Mouse (Mus musculus): Measurements from ENCODE around the gene Pde11a. TPM values are rescaled to one million over a fixed set of nuclear protein-coding genes. Genes with fewer than 3 reads are reported as not detected.
"Not testable (repeated sequence)": the region's sequence is repeated elsewhere in the genome, so short reads cannot be mapped to it uniquely, and the experiment has no call there.

Pde11a gene
- polyA plus RNA-seq, 1 experiment from 2014 or later: 0.16 TPM

- peaks cover 43% of the 10 kb centered on the region for H3K4me1 ChIP-seq
- no peaks in the 10 kb centered on the region for H3K36me3 ChIP-seq (replicated peaks)
- H3K27ac ChIP-seq: peak overlapping the region; percentile 71
- H3K4me3 ChIP-seq: no peak overlapping the region
- peak; percentile 69 for DNase-seq (ENCODE audit: extremely low spot score, low spot score)
- WGBS: 7% methylated on average over 2 of the region's 2 CpGs
- H3K27me3 ChIP-seq (ENCODE audit: poor library complexity, severe bottlenecking): no peaks in the 10 kb centered on the region
- H3K9me3 ChIP-seq: 0 out of 2 replicates have a peak, but pooled peaks cover 4% of the 10 kb centered on the region
Measured at GRCm38 (mm10) chr2:75985124-75985523, 353.4 kb downstream of the Pde11a start.

GRCm38 (mm10) chr2:75983847-75984246 is 354.7 kb downstream of the Pde11a start:
- Histone ChIP-seq H3K4me1 (peaks cover 34% of the 10 kb centered on the region), H3K9me3 (0 out of 2 replicates have a peak, but pooled peaks cover 4% of the 10 kb centered on the region), H3K4me3 (no peak overlapping the region), H3K36me3 (replicated peaks) (no peaks in the 10 kb centered on the region; the same call in 1 of the 2 replicates), H3K27ac (no peak overlapping the region), H3K27me3 (ENCODE audit: poor library complexity, severe bottlenecking) (no peaks in the 10 kb centered on the region)
- 91% methylated on average over 3 of the region's 3 CpGs for WGBS
- no peak for DNase-seq (ENCODE audit: extremely low spot score, low spot score)

DNA sequence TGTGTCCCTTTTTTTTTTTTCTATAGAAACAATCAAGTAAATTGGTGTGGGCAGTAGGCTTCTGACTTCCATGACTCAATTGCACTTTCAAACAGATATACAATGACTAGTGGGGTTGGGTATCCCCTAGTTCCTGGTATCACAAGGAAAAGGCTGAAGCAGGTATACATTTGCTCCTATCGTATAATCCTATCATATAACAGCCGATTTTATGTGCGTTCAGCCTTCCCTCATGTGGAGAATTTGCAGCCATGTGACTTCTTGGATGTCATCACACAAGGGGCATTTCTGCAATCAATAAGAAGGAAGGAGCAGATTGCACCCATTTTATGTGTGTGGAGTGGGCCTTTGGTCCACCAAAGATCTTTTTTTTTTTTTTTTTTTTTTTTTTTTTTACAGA is 355.5 kb downstream of the Pde11a start:
- Histone ChIP-seq H3K36me3 (replicated peaks) (no peaks in the 10 kb centered on the region; the same call in 1 of the 2 replicates), H3K27ac (no peak overlapping the region), H3K9me3 (0 out of 2 replicates have a peak, but pooled peaks cover 4% of the 10 kb centered on the region), H3K4me1 (peaks cover 26% of the 10 kb centered on the region), H3K4me3 (no peak overlapping the region), H3K27me3 (ENCODE audit: poor library complexity, severe bottlenecking) (no peaks in the 10 kb centered on the region)
- 96% methylated on average over 3 of the region's 3 CpGs for WGBS
- DNase-seq (ENCODE audit: extremely low spot score, low spot score): no peak

- no peaks in the 10 kb centered on the region for H3K27me3 ChIP-seq (ENCODE audit: poor library complexity, severe bottlenecking)
- H3K36me3 ChIP-seq (replicated peaks): no peaks in the 10 kb centered on the region; the same call in 1 of the 2 replicates
- 95% methylated on average over 4 of the region's 4 CpGs for WGBS
- 0 out of 2 replicates have a peak, but pooled peaks cover 4% of the 10 kb centered on the region for H3K9me3 ChIP-seq
- H3K27ac ChIP-seq: no peak overlapping the region
- peaks cover 21% of the 10 kb centered on the region for H3K4me1 ChIP-seq
- DNase-seq (ENCODE audit: extremely low spot score, low spot score): no peak
- H3K4me3 ChIP-seq: no peak overlapping the region
Measured at GRCm38 (mm10) chr2:75982626-75983025, 355.9 kb downstream of the Pde11a start.

- H3K4me3 ChIP-seq: peak within 1 kb of the TSS; percentile 55
- 5% methylated on average over 34 of the region's 34 CpGs for WGBS
- peak; percentile 82 for DNase-seq (ENCODE audit: extremely low spot score, low spot score)
- H3K27me3 ChIP-seq (ENCODE audit: poor library complexity, severe bottlenecking); H3K36me3 ChIP-seq (replicated peaks); H3K9me3 ChIP-seq: not testable (repeated sequence)
- peak within 1 kb of the TSS; percentile 90 for H3K27ac ChIP-seq
- H3K4me1 ChIP-seq: peaks cover 19% of the 10 kb centered on the region
Measured at GRCm38 (mm10) chr2:75981440-75982081, 357.0 kb downstream of the Pde11a start, which contains the start of gene Ttc30a1. TSS of gene Ttc30a1 (minus strand) at chr2:75981967.

- not testable (repeated sequence) for DNase-seq (ENCODE audit: extremely low spot score, low spot score); H3K27me3 ChIP-seq (ENCODE audit: poor library complexity, severe bottlenecking); H3K9me3 ChIP-seq; H3K36me3 ChIP-seq (replicated peaks)
- WGBS: 96% methylated on average over 13 of the region's 13 CpGs
- H3K27ac ChIP-seq: peak overlapping the region; percentile 90; the same call in 1 of the 2 replicates
- H3K4me1 ChIP-seq: peaks cover 16% of the 10 kb centered on the region
- H3K4me3 ChIP-seq: peak overlapping the region; percentile 55
Measured at GRCm38 (mm10) chr2:75980933-75981439, 357.6 kb downstream of the Pde11a start.

DNA sequence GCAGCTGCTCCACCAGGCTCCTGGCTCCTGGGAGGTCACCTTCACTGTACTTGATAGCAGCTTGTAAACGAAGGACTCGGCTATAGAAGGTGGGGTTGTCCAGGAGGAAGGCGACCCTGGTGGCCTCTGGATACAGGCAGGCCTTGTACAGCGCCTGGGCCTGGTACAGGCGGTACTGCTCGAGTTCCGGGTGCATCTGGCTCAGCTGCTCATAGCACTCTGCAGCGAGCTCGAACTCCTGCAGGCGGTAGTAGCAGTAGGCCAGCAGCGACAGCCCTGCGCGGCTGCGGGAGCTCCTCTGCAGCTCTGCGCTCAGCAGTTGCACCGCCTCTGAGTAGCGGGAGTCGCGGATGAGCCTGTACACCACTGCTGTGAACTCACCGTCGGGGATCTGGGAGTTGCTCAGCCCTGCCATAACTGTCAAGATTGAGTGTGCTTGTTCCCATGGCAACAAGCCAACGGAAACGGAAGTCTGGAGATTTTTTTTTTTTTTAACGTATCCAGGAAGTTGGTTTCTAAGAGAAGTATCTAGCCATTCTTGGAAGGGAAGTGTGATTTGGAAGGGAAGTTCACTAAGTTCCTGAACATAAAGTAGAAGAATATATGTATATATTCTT is 360.7 kb downstream of the Pde11a start, which contains the start of gene Ttc30a2:
Ttc30a2 (minus strand) TSS at position 419 of the 617 bp plus-strand sequence.
- H3K4me3 ChIP-seq; DNase-seq (ENCODE audit: extremely low spot score, low spot score): not testable (repeated sequence)

GRCm38 (mm10) chr2:75976070-75976469 is 362.5 kb downstream of the Pde11a start:
- not testable (repeated sequence) for H3K27ac ChIP-seq; H3K36me3 ChIP-seq (replicated peaks); H3K4me1 ChIP-seq; H3K27me3 ChIP-seq (ENCODE audit: poor library complexity, severe bottlenecking); H3K4me3 ChIP-seq; DNase-seq (ENCODE audit: extremely low spot score, low spot score); H3K9me3 ChIP-seq
- 91% methylated on average over 2 of the region's 2 CpGs for WGBS

More for the DNA sequence above, 360.7 kb downstream of the Pde11a start, which contains the start of gene Ttc30a2:
- H3K27ac ChIP-seq; H3K27me3 ChIP-seq (ENCODE audit: poor library complexity, severe bottlenecking); H3K9me3 ChIP-seq; H3K36me3 ChIP-seq (replicated peaks); H3K4me1 ChIP-seq: not testable (repeated sequence)
- WGBS: 26% methylated on average over 24 of the region's 24 CpGs

DNA sequence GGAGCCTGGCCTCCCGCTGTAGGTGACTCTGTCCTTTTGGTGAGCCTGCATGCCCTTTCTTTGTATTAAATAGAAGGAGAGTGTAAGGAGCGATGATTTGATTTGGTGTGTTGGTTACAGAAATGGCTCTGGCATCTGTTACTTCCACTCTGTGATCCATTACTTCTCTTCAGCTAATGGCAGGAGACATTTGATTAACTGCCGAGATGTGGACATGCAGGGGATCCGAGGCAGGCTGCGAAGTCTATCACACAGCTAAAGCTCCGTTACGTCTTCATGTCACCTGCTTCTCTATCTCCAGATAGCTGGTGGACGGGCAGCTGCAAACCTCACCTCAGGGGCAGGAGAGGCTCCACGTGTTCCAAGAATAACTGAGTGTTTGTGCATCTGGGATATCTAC is 364.4 kb downstream of the Pde11a start:
- H3K9me3 ChIP-seq: no peaks in the 10 kb centered on the region
- H3K27me3 ChIP-seq (ENCODE audit: poor library complexity, severe bottlenecking): no peaks in the 10 kb centered on the region
- WGBS: 83% methylated on average over 9 of the region's 9 CpGs
- no peak overlapping the region for H3K27ac ChIP-seq
- no peaks in the 10 kb centered on the region for H3K4me1 ChIP-seq
- no peak overlapping the region for H3K4me3 ChIP-seq
- no peak for DNase-seq (ENCODE audit: extremely low spot score, low spot score)
- H3K36me3 ChIP-seq (replicated peaks): no peaks in the 10 kb centered on the region

DNA sequence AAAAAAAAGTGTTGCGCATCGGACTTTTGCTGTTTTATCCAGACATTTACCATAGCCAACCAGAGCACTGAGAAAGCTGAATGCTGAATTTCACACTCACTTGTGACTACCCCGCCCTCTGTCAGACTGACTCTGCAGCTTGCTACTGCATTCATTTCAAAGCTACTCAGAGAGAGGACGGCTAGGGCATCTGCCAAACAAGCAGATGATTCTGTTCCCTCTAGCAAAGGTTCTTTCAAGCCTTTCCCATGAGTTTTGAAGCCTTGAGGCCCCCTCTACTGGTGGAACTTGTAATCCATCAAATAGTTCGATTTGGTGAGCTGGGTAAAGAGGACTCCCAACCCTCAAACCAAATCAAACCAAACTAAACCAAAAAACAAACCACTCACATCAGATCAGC is 373.6 kb downstream of the Pde11a start:
- H3K27me3 ChIP-seq (ENCODE audit: poor library complexity, severe bottlenecking): peaks cover 21% of the 10 kb centered on the region; the same call in 1 of the 2 replicates
- H3K27ac ChIP-seq: peak overlapping the region; percentile 40; the same call in 1 of the 2 replicates
- DNase-seq (ENCODE audit: extremely low spot score, low spot score): peak; percentile 46
- no peaks in the 10 kb centered on the region for H3K36me3 ChIP-seq (replicated peaks)
- H3K9me3 ChIP-seq: no peaks in the 10 kb centered on the region
- peaks cover 42% of the 10 kb centered on the region for H3K4me1 ChIP-seq
- WGBS: 31% methylated on average over 5 of the region's 5 CpGs
- H3K4me3 ChIP-seq: peak overlapping the region; percentile 32

GRCm38 (mm10) chr2:75964512-75964911 is 374.1 kb downstream of the Pde11a start:
- Histone ChIP-seq H3K36me3 (replicated peaks) (no peaks in the 10 kb centered on the region), H3K4me3 (peak overlapping the region; percentile 32), H3K9me3 (no peaks in the 10 kb centered on the region), H3K27ac (peak overlapping the region; percentile 40; the same call in 1 of the 2 replicates), H3K4me1 (peaks cover 46% of the 10 kb centered on the region), H3K27me3 (ENCODE audit: poor library complexity, severe bottlenecking) (peaks cover 21% of the 10 kb centered on the region; the same call in 1 of the 2 replicates)
- peak; percentile 64 for DNase-seq (ENCODE audit: extremely low spot score, low spot score)
- WGBS: 21% methylated on average over 14 of the region's 14 CpGs

DNA sequence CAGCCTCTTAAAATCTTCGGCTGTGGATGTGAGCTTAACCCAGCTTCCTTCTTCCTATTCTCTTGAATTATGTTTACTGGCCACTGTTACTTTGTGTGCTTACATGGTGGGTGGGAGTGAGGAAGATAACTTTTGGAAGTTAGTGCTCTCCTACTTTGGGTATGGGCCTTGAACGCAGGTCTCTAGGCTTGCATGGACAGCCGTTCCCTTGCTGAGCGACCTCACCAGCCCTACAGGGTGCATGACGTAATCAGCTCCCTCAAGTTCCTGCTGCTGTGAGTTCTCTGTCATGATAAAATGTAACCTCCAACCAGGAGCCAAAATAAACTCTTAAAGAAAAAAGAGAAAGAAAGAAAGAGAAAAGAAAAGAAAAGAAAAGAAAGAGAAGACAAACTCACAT is 374.5 kb downstream of the Pde11a start:
- H3K4me1 ChIP-seq: peaks cover 51% of the 10 kb centered on the region

More for the DNA sequence above, 374.5 kb downstream of the Pde11a start:
- Histone ChIP-seq H3K27ac (peak overlapping the region; percentile 40; the same call in 1 of the 2 replicates), H3K9me3 (no peaks in the 10 kb centered on the region), H3K27me3 (ENCODE audit: poor library complexity, severe bottlenecking) (peaks cover 21% of the 10 kb centered on the region; the same call in 1 of the 2 replicates), H3K36me3 (replicated peaks) (no peaks in the 10 kb centered on the region), H3K4me3 (0 out of 2 replicates have a peak overlapping the region, but pooled peaks have one; percentile 32)
- DNase-seq (ENCODE audit: extremely low spot score, low spot score): no peak
- WGBS: 70% methylated on average over 5 of the region's 5 CpGs
